Mouse (Mus musculus): ENCODE measurements around the gene Rasl10a. TPM values are rescaled to one million over a fixed set of nuclear protein-coding genes. Genes with fewer than 3 reads are reported as not detected.

Rasl10a gene
- polyA plus RNA-seq, 1 experiment from 2014 or later, result 0.93 TPM

DNA sequence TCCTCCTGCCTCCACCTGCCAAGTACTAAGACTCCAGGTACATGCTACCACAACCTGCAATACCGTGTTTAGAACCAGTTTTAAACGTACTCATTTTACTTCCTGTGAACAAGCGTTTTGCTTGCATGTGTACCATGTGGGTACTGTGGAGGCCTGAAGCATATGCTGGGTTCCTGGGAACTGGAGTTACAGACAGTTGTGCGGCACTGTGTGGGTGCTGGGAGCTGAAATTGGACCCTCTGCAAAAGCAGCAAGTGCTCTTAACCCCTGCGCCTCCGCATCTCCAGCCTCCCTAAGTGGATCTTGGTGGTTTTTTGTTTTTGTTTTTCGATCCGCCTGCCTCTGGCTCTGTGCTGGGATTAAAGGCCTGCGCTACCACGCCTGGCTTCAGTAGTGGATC is 6.3 kb upstream of the Rasl10a start:
- WGBS, result 87% methylated on average over 10 of the region's 10 CpGs

DNA sequence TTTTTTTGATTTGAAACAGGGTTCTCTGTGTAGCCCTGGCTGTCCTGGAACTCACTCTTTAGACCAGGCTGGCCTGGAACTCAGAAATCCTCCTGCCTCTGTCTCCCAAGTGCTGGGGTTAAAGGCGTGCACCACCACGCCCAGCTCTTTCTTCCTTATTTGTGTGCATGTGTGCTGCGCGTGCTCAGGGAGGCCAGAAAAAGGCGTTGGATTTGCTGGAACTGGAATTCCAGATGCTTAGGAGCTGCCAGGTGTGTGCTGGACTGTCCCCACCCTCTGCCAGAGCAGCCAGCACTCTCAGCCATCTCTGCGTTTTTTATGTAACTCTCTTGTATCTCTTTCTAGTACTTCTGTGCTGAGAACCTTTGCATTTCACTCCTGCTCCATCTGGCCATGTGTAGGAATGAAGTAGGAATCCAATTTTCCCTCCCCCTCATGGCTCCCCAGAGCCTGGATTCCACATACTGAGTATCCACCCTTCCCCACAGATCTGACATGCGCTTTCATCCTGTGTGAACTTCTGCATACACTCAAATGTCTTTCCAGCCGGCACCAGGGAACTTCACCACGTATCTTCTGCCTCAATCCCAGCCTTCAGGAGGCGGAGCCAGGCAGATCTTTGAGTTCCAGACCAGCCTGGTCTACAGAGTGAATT is 5.6 kb upstream of the Rasl10a start:
- Histone ChIP-seq H3K9me3 (ENCODE audit: control insufficient read depth) (no peaks in the 10 kb centered on the region), H3K4me2 (replicated peaks; ENCODE audit: low read depth) (no peak overlapping the region), H3K4me1 (replicated peaks; ENCODE audit: control insufficient read depth, insufficient read depth, low read length) (0 out of 2 replicates have a peak, but pooled peaks cover 2% of the 10 kb centered on the region), H3K27me3 (replicated peaks; ENCODE audit: control insufficient read depth, insufficient read depth, low read length) (peaks cover 7% of the 10 kb centered on the region; the same call in 1 of the 2 replicates), H3K27ac (ENCODE audit: low read depth, low read length) (no peak overlapping the region), H3K4me3 (ENCODE audit: low read depth, low read length) (no peak overlapping the region), H3K9ac (ENCODE audit: low read depth, low read length) (no peak overlapping the region), H3K36me3 (ENCODE audit: control insufficient read depth, insufficient read depth) (no peaks in the 10 kb centered on the region)
- no peak for TF ChIP-seq CTCF (IDR thresholded peaks at IDR 0.05; ENCODE audit: low read depth)
- ATAC-seq, result no peak
- 68% methylated on average over 10 of the region's 10 CpGs for WGBS

More for the DNA sequence above, 6.3 kb upstream of the Rasl10a start:
- no peaks in the 10 kb centered on the region for H3K36me3 ChIP-seq (ENCODE audit: control insufficient read depth, insufficient read depth)
- TF ChIP-seq CTCF (IDR thresholded peaks at IDR 0.05; ENCODE audit: low read depth), result no peak
- no peak overlapping the region for H3K4me2 ChIP-seq (replicated peaks; ENCODE audit: low read depth)
- no peak overlapping the region for H3K27ac ChIP-seq (ENCODE audit: low read depth, low read length)
- no peak overlapping the region for H3K4me3 ChIP-seq (ENCODE audit: low read depth, low read length)
- 0 out of 2 replicates have a peak, but pooled peaks cover under 1% of the 10 kb centered on the region for H3K27me3 ChIP-seq (replicated peaks; ENCODE audit: control insufficient read depth, insufficient read depth, low read length)
- 0 out of 2 replicates have a peak, but pooled peaks cover 2% of the 10 kb centered on the region for H3K4me1 ChIP-seq (replicated peaks; ENCODE audit: control insufficient read depth, insufficient read depth, low read length)
- H3K9ac ChIP-seq (ENCODE audit: low read depth, low read length), result no peak overlapping the region
- no peak for ATAC-seq
- no peaks in the 10 kb centered on the region for H3K9me3 ChIP-seq (ENCODE audit: control insufficient read depth)

DNA sequence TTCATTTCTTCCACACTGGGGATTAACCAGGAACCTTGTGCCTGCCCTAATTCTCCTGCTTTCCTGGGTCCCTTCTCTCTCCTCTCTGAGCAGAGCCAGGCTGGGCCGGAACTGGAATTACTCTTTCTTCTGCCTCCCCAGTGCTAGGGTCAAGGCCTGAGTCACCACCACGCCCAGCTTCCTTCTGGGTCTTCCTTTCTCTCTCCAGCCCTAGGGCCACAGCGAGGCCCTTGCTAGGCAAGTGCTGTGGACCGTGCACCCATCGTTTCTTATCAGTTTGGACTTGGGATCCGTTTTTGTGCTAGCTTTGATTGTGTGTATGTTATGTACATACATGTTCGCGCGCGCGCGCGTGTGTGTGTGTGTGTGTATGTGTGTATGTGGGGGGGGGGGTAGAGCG is 3.8 kb upstream of the Rasl10a start:
- Histone ChIP-seq H3K27ac (ENCODE audit: low read depth, low read length) (no peak overlapping the region), H3K4me2 (replicated peaks; ENCODE audit: low read depth) (no peak overlapping the region), H3K27me3 (replicated peaks; ENCODE audit: control insufficient read depth, insufficient read depth, low read length) (peaks cover 23% of the 10 kb centered on the region), H3K9ac (ENCODE audit: low read depth, low read length) (no peak overlapping the region), H3K4me1 (replicated peaks; ENCODE audit: control insufficient read depth, insufficient read depth, low read length) (0 out of 2 replicates have a peak, but pooled peaks cover 2% of the 10 kb centered on the region), H3K4me3 (ENCODE audit: low read depth, low read length) (no peak overlapping the region), H3K9me3 (ENCODE audit: control insufficient read depth) (no peaks in the 10 kb centered on the region), H3K36me3 (ENCODE audit: control insufficient read depth, insufficient read depth) (no peaks in the 10 kb centered on the region)
- no peak for TF ChIP-seq CTCF (IDR thresholded peaks at IDR 0.05; ENCODE audit: low read depth)
- 70% methylated on average over 14 of the region's 14 CpGs for WGBS
- peak; percentile 58 for ATAC-seq

DNA sequence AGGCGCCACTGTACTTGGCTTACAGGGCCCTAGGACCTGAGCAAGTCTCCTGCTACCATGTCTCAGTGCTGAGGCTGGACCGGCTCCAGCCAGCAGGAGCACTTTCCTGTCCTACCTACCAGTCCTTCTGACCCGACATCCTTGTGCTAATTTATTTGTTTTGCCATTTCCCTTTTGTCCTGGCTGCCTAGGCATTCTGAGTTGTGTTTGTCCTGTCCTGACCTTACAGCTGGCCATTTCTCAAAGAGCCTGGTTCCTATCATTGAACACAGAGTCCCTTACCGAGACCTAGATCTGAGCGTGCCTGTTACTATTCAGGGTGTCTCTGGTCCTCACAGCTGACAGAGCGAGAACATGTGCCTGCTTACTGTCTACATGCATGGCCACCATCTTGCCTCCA is 3.1 kb upstream of the Rasl10a start:
- no peaks in the 10 kb centered on the region for H3K36me3 ChIP-seq (ENCODE audit: control insufficient read depth, insufficient read depth)
- 0 out of 2 replicates have a peak, but pooled peaks cover 2% of the 10 kb centered on the region for H3K4me1 ChIP-seq (replicated peaks; ENCODE audit: control insufficient read depth, insufficient read depth, low read length)
- no peak overlapping the region for H3K4me2 ChIP-seq (replicated peaks; ENCODE audit: low read depth)
- H3K9me3 ChIP-seq (ENCODE audit: control insufficient read depth), result no peaks in the 10 kb centered on the region
- H3K27me3 ChIP-seq (replicated peaks; ENCODE audit: control insufficient read depth, insufficient read depth, low read length), result peaks cover 29% of the 10 kb centered on the region
- ATAC-seq, result no peak
- H3K27ac ChIP-seq (ENCODE audit: low read depth, low read length), result no peak overlapping the region
- TF ChIP-seq CTCF (IDR thresholded peaks at IDR 0.05; ENCODE audit: low read depth), result no peak
- H3K4me3 ChIP-seq (ENCODE audit: low read depth, low read length), result no peak overlapping the region
- H3K9ac ChIP-seq (ENCODE audit: low read depth, low read length), result no peak overlapping the region
- 71% methylated on average over 6 of the region's 6 CpGs for WGBS

DNA sequence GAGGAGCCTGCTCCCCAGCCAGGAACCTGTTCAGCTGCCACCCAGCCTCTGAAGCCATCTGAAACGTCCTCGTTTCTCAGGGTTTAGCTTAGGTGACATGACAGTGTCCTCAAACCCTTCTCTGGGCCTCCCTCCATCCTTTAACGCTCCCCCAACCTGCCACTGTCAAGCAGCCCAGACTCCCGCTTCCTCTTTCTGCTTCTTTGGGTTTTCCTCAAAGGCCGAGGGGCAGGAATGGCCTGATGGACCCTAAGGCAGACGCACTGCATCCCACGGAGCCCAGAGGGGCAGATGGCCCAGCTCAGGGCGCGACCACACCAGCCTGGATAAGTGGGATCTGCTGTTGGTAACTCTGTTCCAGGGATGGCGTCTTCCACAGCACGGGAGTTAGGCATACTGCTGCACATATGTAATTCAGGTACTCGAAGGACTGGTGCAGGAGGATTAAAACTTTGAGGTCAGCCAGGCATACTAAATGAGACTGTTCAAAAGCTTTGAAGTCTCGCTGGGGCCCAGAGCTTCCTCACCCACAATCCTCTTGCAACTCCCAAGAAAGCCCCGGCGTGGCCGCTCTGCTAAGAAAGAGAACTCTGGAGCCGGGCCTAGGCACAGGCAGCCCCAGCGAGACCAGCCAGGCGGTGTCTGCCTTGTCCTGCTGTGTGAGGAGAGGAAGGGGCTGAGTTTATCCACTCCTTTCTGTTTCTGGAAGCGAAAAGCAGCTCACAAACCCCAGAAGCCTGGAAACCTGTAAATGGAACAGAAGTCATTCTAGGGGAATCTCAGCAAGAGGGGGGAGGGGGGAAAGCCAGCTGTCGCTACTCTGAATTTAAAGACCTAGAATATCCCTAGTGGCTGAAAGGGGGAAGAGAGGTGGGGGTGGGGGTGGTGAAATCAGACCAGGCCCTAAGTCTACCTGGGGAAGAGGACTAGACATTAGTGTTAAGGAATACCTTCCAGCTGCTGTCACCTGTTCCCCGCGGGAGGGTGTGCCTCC is 1.7 kb upstream of the Rasl10a start:
- no peak for ATAC-seq
- 0 out of 2 replicates have a peak, but pooled peaks cover 2% of the 10 kb centered on the region for H3K4me1 ChIP-seq (replicated peaks; ENCODE audit: control insufficient read depth, insufficient read depth, low read length)
- H3K27me3 ChIP-seq (replicated peaks; ENCODE audit: control insufficient read depth, insufficient read depth, low read length), result peaks cover 38% of the 10 kb centered on the region
- H3K9ac ChIP-seq (ENCODE audit: low read depth, low read length), result no peak overlapping the region
- no peak for TF ChIP-seq CTCF (IDR thresholded peaks at IDR 0.05; ENCODE audit: low read depth)
- H3K4me2 ChIP-seq (replicated peaks; ENCODE audit: low read depth), result no peak overlapping the region
- 71% methylated on average over 23 of the region's 23 CpGs for WGBS
- H3K4me3 ChIP-seq (ENCODE audit: low read depth, low read length), result no peak overlapping the region
- H3K27ac ChIP-seq (ENCODE audit: low read depth, low read length), result no peak overlapping the region
- H3K36me3 ChIP-seq (ENCODE audit: control insufficient read depth, insufficient read depth), result peaks cover 4% of the 10 kb centered on the region; the same call in 1 of the 2 replicates
- H3K9me3 ChIP-seq (ENCODE audit: control insufficient read depth), result no peaks in the 10 kb centered on the region

DNA sequence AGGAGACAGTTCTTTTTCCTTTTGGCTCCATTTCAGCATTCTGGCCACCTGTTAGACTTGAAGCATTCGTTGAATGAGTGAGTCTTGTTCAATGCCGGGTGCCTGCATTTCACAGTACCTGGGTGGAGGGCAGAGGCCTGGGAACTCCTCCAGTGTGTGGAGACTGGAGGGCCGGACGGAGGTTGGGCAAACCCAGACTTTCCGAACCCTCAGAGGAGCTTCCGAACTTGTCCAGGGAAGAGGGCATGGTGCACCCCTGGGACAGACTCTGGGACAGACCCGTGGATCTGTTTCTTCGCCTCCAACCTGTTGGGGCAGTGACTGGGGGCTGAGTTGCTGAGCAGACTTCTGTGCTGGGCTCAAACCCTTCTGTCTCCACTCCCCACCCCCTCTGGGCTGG is 864 bp upstream of the Rasl10a start:
- WGBS, result 70% methylated on average over 8 of the region's 8 CpGs
- Histone ChIP-seq H3K27ac (ENCODE audit: low read depth, low read length) (no peak overlapping the region), H3K4me1 (replicated peaks; ENCODE audit: control insufficient read depth, insufficient read depth, low read length) (peaks cover 4% of the 10 kb centered on the region), H3K36me3 (ENCODE audit: control insufficient read depth, insufficient read depth) (peaks cover 4% of the 10 kb centered on the region; the same call in 1 of the 2 replicates), H3K9me3 (ENCODE audit: control insufficient read depth) (no peaks in the 10 kb centered on the region), H3K9ac (ENCODE audit: low read depth, low read length) (no peak overlapping the region), H3K4me2 (replicated peaks; ENCODE audit: low read depth) (no peak overlapping the region), H3K4me3 (ENCODE audit: low read depth, low read length) (no peak overlapping the region), H3K27me3 (replicated peaks; ENCODE audit: control insufficient read depth, insufficient read depth, low read length) (peaks cover 38% of the 10 kb centered on the region)
- no peak for ATAC-seq
- no peak for TF ChIP-seq CTCF (IDR thresholded peaks at IDR 0.05; ENCODE audit: low read depth)
